Mouse (Mus musculus) lung, postnatal 0 days (tissue): Measurements from ENCODE around the gene Nobox.

Experiments
- CTCF ChIP-seq: IDR thresholded peaks from 2 replicates; pipeline ENCODE4 v1.5.1; 2016; ENCODE audit warnings: antibody characterized with exemption, mild to moderate bottlenecking
- EP300 ChIP-seq: IDR thresholded peaks from 2 replicates; pipeline ENCODE4 v1.6.1; 2016; ENCODE audit warnings: antibody characterized with exemption, mild to moderate bottlenecking, control low read depth

GRCm38 (mm10) chr6:43254193-43254926, 55.0 kb downstream of the Nobox start:
- TF ChIP-seq CTCF = peak; percentile 88
- TF ChIP-seq EP300 = no peak
